Mouse (Mus musculus): Measurements from ENCODE around the gene Ppp1r32. TPM values are rescaled to one million over a fixed set of nuclear protein-coding genes. Genes with fewer than 3 reads are reported as not detected.

Gene Ppp1r32
- polyA plus RNA-seq, 1 experiment from 2014 or later = 2.4 TPM

GRCm38 (mm10) chr19:10433225-10433624 lies 49.5 kb downstream of the Ppp1r32 start:
- WGBS = 78% methylated on average over 7 of the region's 7 CpGs
- Histone ChIP-seq H3K4me1 (ENCODE audit: control insufficient read depth, insufficient read depth, low read depth, low read length) (no peaks in the 10 kb centered on the region; the same call in 1 of the 2 replicates), H3K36me3 (ENCODE audit: control insufficient read depth, insufficient read depth, low read length) (no peaks in the 10 kb centered on the region), H3K9me3 (ENCODE audit: control insufficient read depth, low read length) (no peaks in the 10 kb centered on the region), H3K27me3 (replicated peaks; ENCODE audit: control insufficient read depth, insufficient read depth, low read length) (no peaks in the 10 kb centered on the region), H3K27ac (ENCODE audit: low read depth, low read length) (no peak overlapping the region), H3K4me3 (ENCODE audit: low read length) (no peak overlapping the region), H3K4me2 (ENCODE audit: low read length) (no peak overlapping the region), H3K9ac (ENCODE audit: low read depth, low read length) (no peak overlapping the region)
- no peak for ATAC-seq

GRCm38 (mm10) chr19:10431841-10432240 lies 50.9 kb downstream of the Ppp1r32 start:
- Histone ChIP-seq H3K4me2 (ENCODE audit: low read length) (no peak overlapping the region), H3K27ac (ENCODE audit: low read depth, low read length) (no peak overlapping the region), H3K36me3 (ENCODE audit: control insufficient read depth, insufficient read depth, low read length) (no peaks in the 10 kb centered on the region; the same call in 1 of the 2 replicates), H3K9me3 (ENCODE audit: control insufficient read depth, low read length) (no peaks in the 10 kb centered on the region), H3K9ac (ENCODE audit: low read depth, low read length) (no peak overlapping the region), H3K4me3 (ENCODE audit: low read length) (no peak overlapping the region), H3K4me1 (ENCODE audit: control insufficient read depth, insufficient read depth, low read depth, low read length) (no peaks in the 10 kb centered on the region; the same call in 1 of the 2 replicates), H3K27me3 (replicated peaks; ENCODE audit: control insufficient read depth, insufficient read depth, low read length) (no peaks in the 10 kb centered on the region)
- 60% methylated on average over 4 of the region's 4 CpGs for WGBS
- ATAC-seq = no peak

GRCm38 (mm10) chr19:10431410-10431809 lies 51.3 kb downstream of the Ppp1r32 start:
- Histone ChIP-seq H3K9ac (ENCODE audit: low read depth, low read length) (no peak overlapping the region), H3K4me2 (ENCODE audit: low read length) (no peak overlapping the region), H3K36me3 (ENCODE audit: control insufficient read depth, insufficient read depth, low read length) (no peaks in the 10 kb centered on the region; the same call in 1 of the 2 replicates), H3K9me3 (ENCODE audit: control insufficient read depth, low read length) (no peaks in the 10 kb centered on the region), H3K4me1 (ENCODE audit: control insufficient read depth, insufficient read depth, low read depth, low read length) (no peaks in the 10 kb centered on the region; the same call in 1 of the 2 replicates), H3K27me3 (replicated peaks; ENCODE audit: control insufficient read depth, insufficient read depth, low read length) (no peaks in the 10 kb centered on the region), H3K4me3 (ENCODE audit: low read length) (no peak overlapping the region), H3K27ac (ENCODE audit: low read depth, low read length) (no peak overlapping the region)
- ATAC-seq = no peak
- WGBS = 52% methylated on average over 3 of the region's 3 CpGs

- no peak overlapping the region for H3K4me3 ChIP-seq (ENCODE audit: low read length)
- 88% methylated on average over 8 of the region's 8 CpGs for WGBS
- H3K27me3 ChIP-seq (replicated peaks; ENCODE audit: control insufficient read depth, insufficient read depth, low read length) = no peaks in the 10 kb centered on the region
- no peaks in the 10 kb centered on the region for H3K9me3 ChIP-seq (ENCODE audit: control insufficient read depth, low read length)
- no peak for ATAC-seq
- peaks cover 2% of the 10 kb centered on the region for H3K4me1 ChIP-seq (ENCODE audit: control insufficient read depth, insufficient read depth, low read depth, low read length)
- H3K4me2 ChIP-seq (ENCODE audit: low read length) = no peak overlapping the region
- no peak overlapping the region for H3K27ac ChIP-seq (ENCODE audit: low read depth, low read length)
- no peaks in the 10 kb centered on the region; the same call in 1 of the 2 replicates for H3K36me3 ChIP-seq (ENCODE audit: control insufficient read depth, insufficient read depth, low read length)
- no peak overlapping the region for H3K9ac ChIP-seq (ENCODE audit: low read depth, low read length)
Observed at GRCm38 (mm10) chr19:10429371-10429770, 53.4 kb downstream of the Ppp1r32 start.

GRCm38 (mm10) chr19:10427431-10427830 lies 55.3 kb downstream of the Ppp1r32 start:
- no peak overlapping the region for H3K4me3 ChIP-seq (ENCODE audit: low read length)
- H3K4me2 ChIP-seq (ENCODE audit: low read length) = no peak overlapping the region
- H3K9me3 ChIP-seq (ENCODE audit: control insufficient read depth, low read length) = no peaks in the 10 kb centered on the region
- H3K27ac ChIP-seq (ENCODE audit: low read depth, low read length) = no peak overlapping the region
- 81% methylated on average over 9 of the region's 9 CpGs for whole genome bisulfite sequencing
- no peak overlapping the region for H3K9ac ChIP-seq (ENCODE audit: low read depth, low read length)
- no peaks in the 10 kb centered on the region for H3K27me3 ChIP-seq (replicated peaks; ENCODE audit: control insufficient read depth, insufficient read depth, low read length)
- no peak for ATAC-seq
- H3K4me1 ChIP-seq (ENCODE audit: control insufficient read depth, insufficient read depth, low read depth, low read length) = peaks cover 4% of the 10 kb centered on the region
- H3K36me3 ChIP-seq (ENCODE audit: control insufficient read depth, insufficient read depth, low read length) = no peaks in the 10 kb centered on the region; the same call in 1 of the 2 replicates

GRCm38 (mm10) chr19:10426793-10427192 lies 55.9 kb downstream of the Ppp1r32 start:
- Histone ChIP-seq H3K9ac (ENCODE audit: low read depth, low read length) (no peak overlapping the region), H3K27me3 (replicated peaks; ENCODE audit: control insufficient read depth, insufficient read depth, low read length) (no peaks in the 10 kb centered on the region), H3K4me3 (ENCODE audit: low read length) (no peak overlapping the region), H3K27ac (ENCODE audit: low read depth, low read length) (no peak overlapping the region), H3K4me1 (ENCODE audit: control insufficient read depth, insufficient read depth, low read depth, low read length) (peaks cover 4% of the 10 kb centered on the region), H3K4me2 (ENCODE audit: low read length) (no peak overlapping the region), H3K36me3 (ENCODE audit: control insufficient read depth, insufficient read depth, low read length) (no peaks in the 10 kb centered on the region; the same call in 1 of the 2 replicates), H3K9me3 (ENCODE audit: control insufficient read depth, low read length) (no peaks in the 10 kb centered on the region)
- WGBS = 50% methylated on average over 6 of the region's 6 CpGs
- ATAC-seq = no peak

GRCm38 (mm10) chr19:10426312-10426711 lies 56.4 kb downstream of the Ppp1r32 start:
- Histone ChIP-seq H3K9ac (ENCODE audit: low read depth, low read length) (no peak overlapping the region), H3K4me1 (ENCODE audit: control insufficient read depth, insufficient read depth, low read depth, low read length) (peaks cover 4% of the 10 kb centered on the region)

GRCm38 (mm10) chr19:10425484-10426270 lies 57.1 kb downstream of the Ppp1r32 start:
- no peak overlapping the region; the same call in 1 of the 2 replicates for H3K9ac ChIP-seq (ENCODE audit: low read depth, low read length)
- WGBS = 35% methylated on average over 12 of the region's 13 CpGs

More at GRCm38 (mm10) chr19:10426312-10426711, 56.4 kb downstream of the Ppp1r32 start:
- Histone ChIP-seq H3K27me3 (replicated peaks; ENCODE audit: control insufficient read depth, insufficient read depth, low read length) (no peaks in the 10 kb centered on the region), H3K9me3 (ENCODE audit: control insufficient read depth, low read length) (no peaks in the 10 kb centered on the region), H3K4me3 (ENCODE audit: low read length) (no peak overlapping the region), H3K27ac (ENCODE audit: low read depth, low read length) (no peak overlapping the region), H3K36me3 (ENCODE audit: control insufficient read depth, insufficient read depth, low read length) (no peaks in the 10 kb centered on the region; the same call in 1 of the 2 replicates), H3K4me2 (ENCODE audit: low read length) (no peak overlapping the region)
- WGBS = 33% methylated on average over 25 of the region's 25 CpGs
- ATAC-seq = no peak

GRCm38 (mm10) chr19:10424751-10425150 lies 58.0 kb downstream of the Ppp1r32 start:
- Histone ChIP-seq H3K4me1 (ENCODE audit: control insufficient read depth, insufficient read depth, low read depth, low read length) (peaks cover 4% of the 10 kb centered on the region), H3K27me3 (replicated peaks; ENCODE audit: control insufficient read depth, insufficient read depth, low read length) (no peaks in the 10 kb centered on the region), H3K36me3 (ENCODE audit: control insufficient read depth, insufficient read depth, low read length) (no peaks in the 10 kb centered on the region; the same call in 1 of the 2 replicates), H3K4me2 (ENCODE audit: low read length) (no peak overlapping the region), H3K4me3 (ENCODE audit: low read length) (no peak overlapping the region), H3K9ac (ENCODE audit: low read depth, low read length) (no peak overlapping the region), H3K27ac (ENCODE audit: low read depth, low read length) (no peak overlapping the region), H3K9me3 (ENCODE audit: control insufficient read depth, low read length) (no peaks in the 10 kb centered on the region)
- WGBS = 44% methylated on average over 1 of the region's 1 CpGs
- no peak for ATAC-seq

More at GRCm38 (mm10) chr19:10425484-10426270, 57.1 kb downstream of the Ppp1r32 start:
- Histone ChIP-seq H3K27ac (ENCODE audit: low read depth, low read length) (no peak overlapping the region), H3K4me3 (ENCODE audit: low read length) (no peak overlapping the region), H3K4me1 (ENCODE audit: control insufficient read depth, insufficient read depth, low read depth, low read length) (peaks cover 4% of the 10 kb centered on the region), H3K4me2 (ENCODE audit: low read length) (no peak overlapping the region), H3K9me3 (ENCODE audit: control insufficient read depth, low read length) (no peaks in the 10 kb centered on the region), H3K27me3 (replicated peaks; ENCODE audit: control insufficient read depth, insufficient read depth, low read length) (no peaks in the 10 kb centered on the region), H3K36me3 (ENCODE audit: control insufficient read depth, insufficient read depth, low read length) (no peaks in the 10 kb centered on the region; the same call in 1 of the 2 replicates)
- no peak for ATAC-seq

Data from hindbrain, embryonic 16.5 days (tissue).